Mouse (Mus musculus) forelimb bud, embryonic 11.5 days (tissue): ENCODE results near the gene Chaf1b.

Experiments
- DNase-seq: peaks from one replicate; pipeline ENCODE4 v3.0.0-alpha.2; 2012; ENCODE audit warnings: low read depth, low spot score

The Chaf1b gene

GRCm38 (mm10) chr16:93947396-93947795 lies 63.7 kb downstream of the Chaf1b start:
- DNase-seq, result no peak
